Mouse (Mus musculus): ENCODE data around the gene Dnah17.

Dnah17 gene

DNA sequence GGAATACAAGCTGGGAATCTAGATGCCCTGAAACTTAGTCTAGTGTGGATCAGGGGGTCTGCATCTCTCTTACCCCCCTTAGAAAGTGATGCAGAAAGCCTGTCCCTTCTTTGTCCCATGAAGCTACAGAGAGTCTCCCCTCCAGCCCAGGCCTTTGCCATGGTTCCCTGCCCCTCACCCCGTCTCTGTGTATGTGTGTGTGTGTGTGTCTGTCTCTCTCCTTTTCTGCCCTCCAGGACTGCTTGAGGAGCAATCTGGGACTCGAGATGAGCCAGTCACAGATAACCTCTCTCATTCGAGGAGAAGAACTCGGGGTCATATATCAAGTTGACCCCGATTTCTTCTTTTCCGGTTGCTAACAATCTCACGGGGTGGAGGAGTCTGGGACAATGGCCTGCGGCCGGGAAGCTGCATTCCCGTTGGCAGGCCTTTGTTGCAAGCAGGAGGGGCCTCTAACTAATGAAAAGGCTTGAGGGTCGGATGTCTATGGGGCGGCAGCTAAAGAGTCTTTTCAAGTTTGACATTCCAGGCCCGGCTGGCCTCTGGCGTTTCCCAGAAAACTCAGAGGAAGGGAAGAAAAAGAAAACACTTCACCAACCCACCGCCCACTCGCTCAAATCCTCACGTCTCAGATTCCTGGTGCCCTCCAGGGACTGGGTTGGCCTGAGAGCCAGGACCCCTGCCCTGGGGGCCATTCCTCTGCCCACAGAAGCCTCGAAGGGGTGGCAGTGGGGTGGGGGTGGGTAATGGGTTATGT is 155.0 kb downstream of the Dnah17 start:
- DNase-seq (ENCODE audit: extremely low spot score, low spot score): peak; percentile 62

GRCm38 (mm10) chr11:117974327-117975125 is 155.9 kb downstream of the Dnah17 start:
- peak; percentile 33 for DNase-seq (ENCODE audit: extremely low spot score, low spot score)

DNA sequence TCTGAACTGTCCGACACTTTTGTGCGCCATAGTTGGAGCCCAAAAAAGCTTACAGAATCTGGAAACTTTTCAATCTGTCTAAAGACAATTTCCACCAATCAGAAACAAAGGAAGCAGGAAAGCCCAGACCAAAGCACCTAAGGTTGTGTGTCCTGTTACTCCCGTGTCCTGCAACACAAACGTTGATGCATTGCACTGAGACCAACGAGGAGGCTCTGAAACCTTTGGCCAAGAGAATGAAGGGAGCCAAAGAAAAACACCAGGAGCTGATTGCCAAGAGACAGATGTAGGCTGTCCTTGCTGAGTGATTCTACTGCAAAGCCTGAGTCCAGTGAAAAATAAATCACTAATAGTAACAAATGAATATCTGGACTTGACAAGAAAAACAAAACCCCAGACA is 156.9 kb downstream of the Dnah17 start:
- DNase-seq (ENCODE audit: extremely low spot score, low spot score): no peak

DNA sequence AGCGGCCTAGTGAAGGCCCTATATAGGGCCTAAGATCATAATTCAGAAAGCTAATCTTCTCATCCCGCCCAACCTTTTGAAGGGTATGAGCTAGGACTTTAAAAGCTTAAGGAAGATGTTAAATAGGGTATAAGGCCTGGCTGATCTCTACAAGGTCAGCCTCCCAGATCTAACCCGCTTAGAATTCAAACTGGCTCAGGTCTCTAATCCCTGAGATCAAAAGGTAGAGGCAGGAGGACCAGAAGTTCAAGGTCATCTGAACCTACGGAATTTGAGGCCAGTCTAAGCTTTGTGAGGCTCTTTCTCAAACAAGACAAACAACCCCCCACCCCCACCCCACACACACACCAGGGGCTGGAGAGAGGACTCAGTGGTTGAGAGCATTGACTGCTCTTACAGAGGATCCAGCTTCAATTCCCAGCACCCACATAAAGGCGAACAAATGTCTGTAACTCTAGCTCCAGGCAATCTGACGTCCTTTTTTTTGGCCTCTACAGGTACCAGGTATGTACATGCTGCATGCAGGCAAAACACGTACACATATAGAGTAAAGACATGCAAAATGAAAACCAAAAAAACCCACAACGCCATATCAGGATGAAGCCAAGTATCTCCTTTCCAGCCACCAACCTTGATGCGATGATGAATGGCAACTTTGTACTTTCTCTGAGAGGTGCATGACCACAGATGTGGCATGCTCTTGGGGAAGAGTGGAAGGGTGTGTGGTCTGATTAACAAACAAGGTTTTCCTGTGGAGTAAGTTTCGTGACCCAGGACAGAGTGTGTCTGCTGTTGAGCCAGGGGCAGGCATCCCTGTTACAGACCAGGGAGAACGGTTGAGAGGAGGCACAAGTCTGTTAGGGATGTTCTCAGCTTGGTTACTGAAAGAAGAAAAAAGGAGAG is 157.5 kb downstream of the Dnah17 start:
- no peak for DNase-seq (ENCODE audit: extremely low spot score, low spot score)

All from neural tube, embryonic 10.5 days (tissue).